Comparison of ENCODE assay signal across 10 mouse cellular contexts in genomic region chr3:89388901-89389740, GRCm38 (mm10). TPM values are rescaled to one million over a fixed set of nuclear protein-coding genes. Genes with fewer than 3 reads are reported as not detected.
DNase-seq lines count a peak whose midpoint lies in the region; ATAC-seq and TF ChIP-seq lines count a peak whose summit lies in the region.
"Had no signal": no experiment of that assay in that cellular context is flagged by ENCODE, and none has a peak within 500 bp of the region (broad histone marks: within the 10 kb centered on the region; RNA-seq: fewer than 3 reads in every experiment).

No protein-coding gene starts in this region.

- no peak for ATAC-seq in lung, postnatal 0 days
- peak; percentile 47 for ATAC-seq in forebrain, embryonic 16.5 days

- no peaks in the 10 kb centered on the region for H3K27me3 ChIP-seq in lung, postnatal 0 days (replicated peaks; ENCODE audit: insufficient read depth, low read length)
- H3K27me3 ChIP-seq in forebrain, embryonic 16.5 days (replicated peaks; ENCODE audit: control insufficient read depth, insufficient read depth, low read length), result no peaks in the 10 kb centered on the region

- no peak overlapping the region for H3K9ac ChIP-seq in lung, postnatal 0 days (replicated peaks; ENCODE audit: low read depth)
- H3K9ac ChIP-seq in forebrain, embryonic 16.5 days (replicated peaks; ENCODE audit: low read depth, low read length), result no peak overlapping the region
- H3K9ac ChIP-seq: limb, embryonic 13.5 days had no signal

- 53% methylated on average over 6 of the region's 6 CpGs for WGBS in lung, postnatal 0 days
- 68% methylated on average over 6 of the region's 6 CpGs for WGBS in forebrain, embryonic 16.5 days
- 26% methylated on average over 6 of the region's 6 CpGs for WGBS in macrophage (ENCODE audit: missing documents)

- peak; percentile 52 for DNase-seq in cerebellum, adult 9-11 months
- no peak for DNase-seq in cerebellum, postnatal 4 days (ENCODE audit: low spot score in 2 of 2)
- peak; percentile 73 for DNase-seq in lung, postnatal 0 days (ENCODE audit: low spot score)
- DNase-seq in lung, postnatal 14 days, result no peak
- DNase-seq in gastrocnemius, postnatal 14 days, result no peak
- DNase-seq in urinary bladder, postnatal 4 days (ENCODE audit: low spot score in 2 of 2), result no peak

- H3K36me3 ChIP-seq in lung, postnatal 0 days (ENCODE audit: insufficient read depth, low read length), result no peaks in the 10 kb centered on the region
- no peaks in the 10 kb centered on the region for H3K36me3 ChIP-seq in forebrain, embryonic 16.5 days (ENCODE audit: control insufficient read depth, insufficient read depth)
- no peaks in the 10 kb centered on the region for H3K36me3 ChIP-seq in macrophage (ENCODE audit: inconsistent target)
- H3K36me3 ChIP-seq: limb, embryonic 13.5 days had no signal

- TF ChIP-seq EP300 in lung, postnatal 0 days (IDR thresholded peaks at IDR 0.05), result no peak

- no peak overlapping the region; the same call in 1 of the 2 replicates for H3K27ac ChIP-seq in lung, postnatal 0 days (ENCODE audit: low read length)
- H3K27ac ChIP-seq in forebrain, embryonic 16.5 days (ENCODE audit: low read length), result no peak overlapping the region
- peak overlapping the region; percentile 96 for H3K27ac ChIP-seq in macrophage
- H3K27ac ChIP-seq: limb, embryonic 13.5 days had no signal

- no peak for TF ChIP-seq CTCF in lung, postnatal 0 days (IDR thresholded peaks at IDR 0.05)

- H3K4me2 ChIP-seq in lung, postnatal 0 days (replicated peaks; ENCODE audit: low read depth, low read length), result no peak overlapping the region
- no peak overlapping the region for H3K4me2 ChIP-seq in forebrain, embryonic 16.5 days (ENCODE audit: low read length)
- H3K4me2 ChIP-seq: limb, embryonic 13.5 days had no signal

- peaks cover 18% of the 10 kb centered on the region for H3K4me1 ChIP-seq in lung, postnatal 0 days (ENCODE audit: insufficient read depth, low read depth, low read length)
- H3K4me1 ChIP-seq in forebrain, embryonic 16.5 days (replicated peaks; ENCODE audit: control insufficient read depth, insufficient read depth, low read length), result peaks cover 42% of the 10 kb centered on the region

- no peaks in the 10 kb centered on the region for H3K9me3 ChIP-seq in lung, postnatal 0 days (ENCODE audit: low read length)
- no peaks in the 10 kb centered on the region for H3K9me3 ChIP-seq in forebrain, embryonic 16.5 days (ENCODE audit: control insufficient read depth, low read length)
- H3K9me3 ChIP-seq: limb, embryonic 13.5 days had no signal

- H3K79me2 ChIP-seq in macrophage (ENCODE audit: inconsistent target), result peaks cover 88% of the 10 kb centered on the region

- no peak overlapping the region for H3K4me3 ChIP-seq in lung, postnatal 0 days (ENCODE audit: low read depth, low read length)
- H3K4me3 ChIP-seq in forebrain, embryonic 16.5 days (replicated peaks; ENCODE audit: low read length), result no peak overlapping the region
- peak overlapping the region; percentile 2; the same call in 1 of the 2 replicates for H3K4me3 ChIP-seq in macrophage (ENCODE audit: inconsistent target)
- H3K4me3 ChIP-seq: limb, embryonic 13.5 days had no signal

- intact Hi-C loops in gastrocnemius, postnatal 14 days (cut with DNase I; ENCODE audit: low total_unique reads), result no loop called here

RNA-seq across cellular contexts. Expression of gene Zbtb7b, which starts 5.5 kb away (rescaled TPM):
- polyA plus RNA-seq in lung, postnatal 0 days (2015; fragmentation: Nextera tagmentation; extraction: Ambion mirVana), result 6.4 and 7.3 TPM in 2 replicates
- polyA plus RNA-seq in forebrain, embryonic 16.5 days (2015; fragmentation: Nextera tagmentation; extraction: Ambion mirVana), result 0.51 and 0.77 TPM in 2 replicates
- total RNA-seq in macrophage (2018; cell fraction: chromatin; rRNA removed), result 10 to 100 TPM in 20 of 26 experiments, 1 to 10 TPM in 6; 2.5 to 53.1 (median 18.1) TPM
- total RNA-seq in macrophage (2018; cell fraction: cytosol; rRNA removed), result 10 to 100 TPM; 23.0 to 84.5 (median 54.9) TPM
- 10 to 100 TPM; 11.2 to 95.4 (median 44.7) TPM for total RNA-seq in macrophage (2018; cell fraction: nucleus; rRNA removed)
- 41.6 to 50.1 TPM (median 42.1 TPM) in 3 replicates for polyA plus RNA-seq in macrophage (2018)
- 10 to 100 TPM; 18.4 to 24.0 TPM for total RNA-seq in gastrocnemius, postnatal 14 days (2021)

RNA-seq across cellular contexts. Expression of gene Lenep, which starts 13.5 kb away (rescaled TPM):
- polyA plus RNA-seq in lung, postnatal 0 days (2015; fragmentation: Nextera tagmentation; extraction: Ambion mirVana), result not detected in 2 replicates
- polyA plus RNA-seq in forebrain, embryonic 16.5 days (2015; fragmentation: Nextera tagmentation; extraction: Ambion mirVana), result 0.77 TPM in 1 of 2 replicates, not detected in the other
- total RNA-seq in macrophage (2018; cell fraction: chromatin; rRNA removed), result 1 to 10 TPM in 16 of 26 experiments, under 1 TPM in 1, not detected in 9; 0.53 to 6.3 (median 2.0) TPM
- total RNA-seq in macrophage (2018; cell fraction: cytosol; rRNA removed), result under 1 TPM in 5 of 26 experiments, not detected in 21; 0.07 to 0.24 (median 0.11) TPM
- 1 to 10 TPM in 16 of 26 experiments, under 1 TPM in 6, not detected in 4; 0.39 to 8.9 (median 2.0) TPM for total RNA-seq in macrophage (2018; cell fraction: nucleus; rRNA removed)
- not detected in 3 replicates for polyA plus RNA-seq in macrophage (2018)
- total RNA-seq in gastrocnemius, postnatal 14 days (2021), result not detected
- polyA plus RNA-seq: limb, embryonic 13.5 days; testis, adult 2 months had no signal

RNA-seq across cellular contexts. Expression of gene Flad1, which starts 22.5 kb away (rescaled TPM):
- polyA plus RNA-seq in lung, postnatal 0 days (2015; fragmentation: Nextera tagmentation; extraction: Ambion mirVana), result 17.9 and 18.2 TPM in 2 replicates
- polyA plus RNA-seq in forebrain, embryonic 16.5 days (2015; fragmentation: Nextera tagmentation; extraction: Ambion mirVana), result 43.6 and 46.7 TPM in 2 replicates
- 10 to 100 TPM; 14.7 to 55.7 (median 35.5) TPM for total RNA-seq in macrophage (2018; cell fraction: chromatin; rRNA removed)
- 10 to 100 TPM; 12.4 to 27.6 (median 19.2) TPM for total RNA-seq in macrophage (2018; cell fraction: cytosol; rRNA removed)
- total RNA-seq in macrophage (2018; cell fraction: nucleus; rRNA removed), result 10 to 100 TPM; 11.5 to 47.7 (median 28.4) TPM
- polyA plus RNA-seq in macrophage (2018), result 11.3 to 17.1 TPM (median 16.4 TPM) in 3 replicates
- 10 to 100 TPM; 30.9 to 33.4 TPM for total RNA-seq in gastrocnemius, postnatal 14 days (2021)

RNA-seq across cellular contexts. Expression of gene Dcst1, which starts 24.1 kb away (rescaled TPM):
- polyA plus RNA-seq in lung, postnatal 0 days (2015; fragmentation: Nextera tagmentation; extraction: Ambion mirVana), result 0.11 and 0.38 TPM in 2 replicates
- polyA plus RNA-seq in forebrain, embryonic 16.5 days (2015; fragmentation: Nextera tagmentation; extraction: Ambion mirVana), result 1.2 and 1.3 TPM in 2 replicates
- not detected for total RNA-seq in macrophage (2018; cell fraction: chromatin; rRNA removed)
- not detected for total RNA-seq in macrophage (2018; cell fraction: cytosol; rRNA removed)
- total RNA-seq in macrophage (2018; cell fraction: nucleus; rRNA removed), result not detected
- not detected in 3 replicates for polyA plus RNA-seq in macrophage (2018)
- total RNA-seq in gastrocnemius, postnatal 14 days (2021), result not detected

RNA-seq across cellular contexts. Expression of gene Dcst2, which starts 27.3 kb away (rescaled TPM):
- 0.16 and 0.25 TPM in 2 replicates for polyA plus RNA-seq in lung, postnatal 0 days (2015; fragmentation: Nextera tagmentation; extraction: Ambion mirVana)
- polyA plus RNA-seq in forebrain, embryonic 16.5 days (2015; fragmentation: Nextera tagmentation; extraction: Ambion mirVana), result 0.27 TPM in 1 of 2 replicates, not detected in the other
- total RNA-seq in macrophage (2018; cell fraction: chromatin; rRNA removed), result under 1 TPM in 2 of 26 experiments, not detected in 24; 0.31 to 0.42 TPM
- total RNA-seq in macrophage (2018; cell fraction: cytosol; rRNA removed), result under 1 TPM in 1 of 26 experiments, not detected in 25; 0.03 TPM
- total RNA-seq in macrophage (2018; cell fraction: nucleus; rRNA removed), result under 1 TPM in 1 of 26 experiments, not detected in 25; 0.22 TPM
- polyA plus RNA-seq in macrophage (2018), result not detected in 3 replicates
- not detected for total RNA-seq in gastrocnemius, postnatal 14 days (2021)

Comparison
In these comparisons a context has a peak if more than half of its experiments do, and no peak if none do; other contexts are left out.
1. DNase-seq: peak in cerebellum, adult 9-11 months (single experiment) and lung, postnatal 0 days (single experiment); none in cerebellum, postnatal 4 days (0 of 2), lung, postnatal 14 days (single experiment), gastrocnemius, postnatal 14 days (single experiment) and urinary bladder, postnatal 4 days (0 of 2).